Mouse (Mus musculus): ENCODE results near the gene Stx1b.

The Stx1b gene

DNA sequence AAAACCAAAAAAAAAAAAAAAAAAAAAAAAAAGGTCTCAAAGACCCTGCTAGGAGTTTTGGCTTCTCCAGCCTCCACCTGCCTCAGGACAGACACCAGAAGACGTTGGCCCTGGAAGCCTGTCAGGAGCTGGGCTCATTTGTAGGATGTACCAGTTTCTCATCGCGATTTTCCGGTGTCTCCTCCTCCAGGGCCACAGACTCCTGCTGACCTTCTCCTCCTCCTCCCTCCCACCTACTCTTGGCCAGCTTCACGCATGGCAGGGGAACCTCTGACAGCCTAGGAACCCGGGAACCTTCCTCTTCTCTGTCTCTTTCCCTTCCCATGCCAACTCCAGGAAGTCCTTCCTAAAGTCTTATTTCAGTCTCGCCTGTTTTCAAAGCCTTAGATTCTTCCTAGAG is 7.3 kb downstream of the Stx1b start:
- no peak for DNase-seq (ENCODE audit: low read depth, low spot score)

GRCm38 (mm10) chr7:127815954-127816821 is 8.2 kb downstream of the Stx1b start:
- peak; percentile 91 for DNase-seq (ENCODE audit: low read depth, low spot score)

- no peak for DNase-seq (ENCODE audit: low read depth, low spot score)
Measured at GRCm38 (mm10) chr7:127815116-127815665, 9.2 kb downstream of the Stx1b start.

DNA sequence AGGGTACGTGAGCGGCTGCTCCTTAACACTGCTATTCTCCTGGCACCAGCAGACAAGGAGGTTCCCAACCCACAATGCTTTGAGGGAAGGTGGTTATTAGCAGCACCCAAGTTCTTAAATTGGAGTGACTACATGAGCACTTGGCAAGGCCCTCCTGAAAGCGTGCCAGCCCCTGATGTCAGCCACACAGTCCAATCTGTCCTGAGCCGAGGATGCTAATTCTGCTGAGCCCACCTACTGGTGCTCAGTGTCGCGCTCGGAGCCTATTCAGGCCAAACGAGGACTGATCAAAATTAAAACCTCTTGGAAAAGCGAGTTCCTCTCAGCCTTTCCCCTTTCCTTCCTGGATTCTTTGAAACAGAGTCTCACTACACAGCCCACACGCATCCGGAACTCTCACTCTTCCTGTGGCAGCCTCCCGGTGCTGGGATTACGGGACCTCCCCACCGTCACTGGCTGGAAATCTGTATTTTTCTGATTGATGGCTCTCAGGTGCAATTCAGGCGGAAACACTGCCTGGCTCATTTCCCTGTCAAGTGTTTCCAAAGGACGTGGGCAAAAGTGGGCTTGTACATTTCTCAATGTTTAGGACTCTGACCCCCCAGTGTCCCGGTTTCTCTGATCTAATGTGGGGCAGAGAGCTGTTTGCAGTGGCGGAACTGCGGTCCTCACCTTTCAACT is 10.0 kb downstream of the Stx1b start:
- peak; percentile 85 for DNase-seq (ENCODE audit: low read depth, low spot score)

GRCm38 (mm10) chr7:127813821-127814220 is 10.5 kb downstream of the Stx1b start:
- DNase-seq (ENCODE audit: low read depth, low spot score), result no peak

DNA sequence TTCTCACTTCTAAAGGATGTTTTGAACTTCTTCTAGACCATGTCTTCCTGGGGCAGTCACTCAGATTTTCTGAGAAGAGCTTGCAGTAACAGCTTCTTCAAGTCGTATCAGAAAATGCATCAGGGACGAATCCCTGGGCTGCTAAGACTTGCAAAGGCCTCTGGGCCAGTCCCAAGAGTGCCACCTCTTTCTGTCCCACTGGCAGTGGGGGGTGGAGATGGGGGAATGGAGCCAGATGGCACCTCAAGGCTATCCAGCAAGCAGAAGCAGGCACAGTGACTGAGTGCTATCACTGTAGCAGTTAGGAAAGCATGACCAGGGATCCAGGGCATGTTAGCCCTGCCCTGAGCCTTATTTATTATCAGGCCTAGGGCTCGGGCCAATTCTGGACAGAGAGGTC is 12.1 kb downstream of the Stx1b start:
- DNase-seq (ENCODE audit: low read depth, low spot score), result no peak

- DNase-seq (ENCODE audit: low read depth, low spot score), result no peak
Measured at GRCm38 (mm10) chr7:127811240-127811639, 13.1 kb downstream of the Stx1b start.

GRCm38 (mm10) chr7:127810650-127811049 is 13.7 kb downstream of the Stx1b start:
- no peak for DNase-seq (ENCODE audit: low read depth, low spot score)

DNA sequence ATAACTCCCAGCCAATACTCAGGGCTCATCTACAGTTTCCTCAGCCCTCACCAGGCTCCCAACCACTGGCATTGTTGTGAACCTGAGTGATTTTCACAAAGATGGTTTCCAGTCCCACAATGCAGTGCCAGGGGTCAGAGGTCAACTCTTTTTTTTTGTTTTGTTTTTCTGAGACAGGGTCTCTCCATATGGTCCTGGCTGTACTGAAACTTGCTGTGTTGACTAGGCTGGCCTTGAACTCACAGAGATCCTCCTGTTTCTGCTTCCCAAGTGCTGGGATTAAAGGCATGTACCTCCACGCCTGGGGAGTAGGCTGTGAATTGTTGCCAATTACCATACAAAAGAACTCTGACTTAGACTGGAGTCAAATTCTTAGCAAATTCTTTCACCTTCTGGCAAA is 14.5 kb downstream of the Stx1b start:
- no peak for DNase-seq (ENCODE audit: low read depth, low spot score)

- no peak for DNase-seq (ENCODE audit: low read depth, low spot score)
Measured at GRCm38 (mm10) chr7:127808821-127809220, 15.5 kb downstream of the Stx1b start.

- no peak for DNase-seq (ENCODE audit: low read depth, low spot score)
Measured at GRCm38 (mm10) chr7:127802313-127802712, 22.0 kb downstream of the Stx1b start.

DNA sequence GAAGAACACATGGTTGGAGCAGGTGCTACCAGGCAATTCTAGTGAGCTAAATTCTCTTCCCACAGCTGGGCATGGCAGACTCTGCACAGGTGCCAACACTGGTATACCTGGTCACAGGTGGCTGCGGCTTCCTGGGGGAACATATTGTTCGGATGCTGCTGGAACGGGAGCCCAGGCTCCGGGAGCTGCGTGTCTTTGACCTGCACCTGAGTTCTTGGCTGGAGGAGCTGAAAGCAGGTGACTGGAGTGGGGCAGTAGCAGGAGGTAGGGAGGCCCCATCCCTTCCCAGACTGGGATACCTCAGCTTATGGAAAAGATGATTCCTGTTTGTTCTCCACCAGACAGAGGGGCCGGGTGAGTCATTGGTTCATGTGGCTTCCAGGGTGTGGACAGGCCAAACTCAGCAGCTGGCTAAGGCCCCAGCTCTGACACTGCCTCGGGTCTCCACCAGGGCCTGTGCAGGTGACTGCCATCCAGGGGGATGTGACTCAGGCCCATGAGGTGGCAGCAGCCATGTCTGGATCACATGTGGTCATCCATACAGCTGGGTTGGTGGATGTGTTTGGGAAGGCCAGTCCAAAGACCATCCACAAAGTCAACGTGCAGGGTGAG is 23.2 kb downstream of the Stx1b start:
- DNase-seq (ENCODE audit: low read depth, low spot score), result no peak

- peak; percentile 68 for DNase-seq (ENCODE audit: low read depth, low spot score)
Measured at GRCm38 (mm10) chr7:127800435-127801009, 23.8 kb downstream of the Stx1b start, which contains the start of gene Hsd3b7. TSS of gene Hsd3b7 (plus strand) at chr7:127800604.

DNA sequence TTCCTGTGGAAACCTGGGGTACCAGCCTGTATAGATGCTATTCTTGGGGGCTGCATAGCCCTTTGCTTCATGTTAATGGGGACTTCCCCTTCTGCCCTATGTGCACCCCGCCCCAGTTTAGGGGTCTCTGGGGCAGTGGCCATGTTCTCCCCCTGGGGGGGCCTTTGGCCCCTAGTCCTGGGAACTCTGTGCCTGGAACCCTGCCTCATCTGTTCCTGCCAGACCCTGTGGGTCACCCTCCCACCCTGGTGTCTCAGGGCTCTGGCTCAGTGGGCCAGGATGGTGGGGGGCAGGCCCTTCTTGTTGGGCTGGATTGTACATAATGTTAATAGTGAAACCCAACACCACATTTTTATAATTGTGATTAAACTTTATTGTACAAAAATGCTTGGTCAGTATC is 24.6 kb downstream of the Stx1b start:
- DNase-seq (ENCODE audit: low read depth, low spot score), result no peak

GRCm38 (mm10) chr7:127799211-127799610 is 25.1 kb downstream of the Stx1b start:
- DNase-seq (ENCODE audit: low read depth, low spot score), result no peak

- DNase-seq (ENCODE audit: low read depth, low spot score), result no peak
Measured at GRCm38 (mm10) chr7:127798591-127798990, 25.8 kb downstream of the Stx1b start.

DNA sequence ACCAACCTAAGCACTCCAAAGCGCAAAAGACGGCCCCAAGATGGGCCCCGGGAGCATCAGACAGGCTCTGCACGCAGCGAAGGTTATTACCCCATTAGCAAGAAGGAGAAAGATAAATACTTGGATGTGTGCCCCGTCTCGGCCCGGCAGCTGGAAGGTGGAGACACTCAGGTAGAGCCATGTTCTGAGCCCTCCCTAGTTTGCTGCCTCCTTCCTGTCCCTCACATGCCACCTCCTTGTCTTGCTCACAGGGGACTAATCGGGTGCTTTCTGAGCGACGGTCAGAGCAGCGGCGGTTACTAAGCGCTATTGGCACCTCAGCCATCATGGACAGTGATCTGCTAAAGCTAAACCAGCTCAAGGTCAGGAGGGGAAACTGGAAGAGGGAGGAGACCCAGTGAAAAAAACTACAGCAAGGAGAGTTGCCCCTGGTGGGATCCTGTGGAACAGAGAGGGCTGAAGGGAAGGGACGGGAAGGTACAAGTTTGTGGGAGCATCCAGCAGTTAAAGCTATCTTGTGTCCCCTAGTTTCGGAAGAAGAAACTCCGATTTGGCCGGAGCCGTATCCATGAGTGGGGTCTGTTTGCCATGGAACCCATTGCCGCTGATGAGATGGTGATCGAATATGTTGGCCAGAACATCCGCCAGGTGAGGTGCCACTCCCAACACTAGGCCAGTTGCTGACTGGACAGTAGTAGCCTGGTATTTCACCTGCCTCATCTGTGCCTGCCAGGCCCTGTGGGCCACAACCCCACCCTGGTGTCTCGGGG is 27.1 kb downstream of the Stx1b start:
- DNase-seq (ENCODE audit: low read depth, low spot score), result no peak

DNA sequence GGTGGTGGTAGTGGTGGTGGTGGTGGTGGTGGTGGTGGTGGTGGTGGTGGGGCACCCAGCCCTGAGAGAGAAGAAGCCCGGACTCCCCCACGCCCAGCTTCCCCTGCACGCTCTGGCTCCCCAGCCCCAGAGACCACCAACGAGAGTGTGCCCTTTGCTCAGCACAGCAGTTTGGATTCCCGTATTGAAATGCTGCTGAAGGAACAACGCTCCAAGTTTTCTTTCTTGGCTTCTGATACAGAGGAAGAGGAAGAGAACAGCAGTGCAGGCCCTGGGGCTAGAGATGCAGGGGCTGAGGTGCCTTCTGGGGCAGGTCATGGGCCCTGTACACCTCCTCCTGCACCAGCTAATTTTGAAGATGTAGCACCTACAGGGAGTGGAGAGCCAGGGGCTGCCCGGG is 39.0 kb downstream of the Stx1b start, which contains the start of gene Gm49388:
Gm49388 (plus strand) TSS at position 301 of the 400 bp plus-strand sequence.
- DNase-seq (ENCODE audit: low read depth, low spot score), result no peak

DNA sequence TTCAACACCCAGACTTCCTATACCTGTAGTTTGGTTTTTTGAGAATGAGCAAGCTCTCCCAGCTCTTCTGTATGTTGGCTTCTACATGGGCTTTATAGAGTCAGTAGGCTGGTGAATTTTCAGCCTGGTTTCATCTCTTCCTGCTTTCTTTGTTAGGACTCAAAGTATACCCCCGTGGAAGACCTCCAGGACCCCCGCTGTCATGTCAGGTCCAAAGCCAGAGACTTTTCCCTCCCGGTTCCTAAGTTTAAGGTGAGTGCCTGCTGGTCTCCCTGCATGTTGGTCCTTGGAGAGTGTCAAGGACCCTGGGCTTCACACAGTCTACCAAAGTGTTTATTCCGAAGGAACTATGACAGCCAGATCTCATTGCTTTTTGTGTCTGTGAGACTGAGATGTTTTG is 46.0 kb downstream of the Stx1b start:
- DNase-seq (ENCODE audit: low read depth, low spot score), result no peak

DNA sequence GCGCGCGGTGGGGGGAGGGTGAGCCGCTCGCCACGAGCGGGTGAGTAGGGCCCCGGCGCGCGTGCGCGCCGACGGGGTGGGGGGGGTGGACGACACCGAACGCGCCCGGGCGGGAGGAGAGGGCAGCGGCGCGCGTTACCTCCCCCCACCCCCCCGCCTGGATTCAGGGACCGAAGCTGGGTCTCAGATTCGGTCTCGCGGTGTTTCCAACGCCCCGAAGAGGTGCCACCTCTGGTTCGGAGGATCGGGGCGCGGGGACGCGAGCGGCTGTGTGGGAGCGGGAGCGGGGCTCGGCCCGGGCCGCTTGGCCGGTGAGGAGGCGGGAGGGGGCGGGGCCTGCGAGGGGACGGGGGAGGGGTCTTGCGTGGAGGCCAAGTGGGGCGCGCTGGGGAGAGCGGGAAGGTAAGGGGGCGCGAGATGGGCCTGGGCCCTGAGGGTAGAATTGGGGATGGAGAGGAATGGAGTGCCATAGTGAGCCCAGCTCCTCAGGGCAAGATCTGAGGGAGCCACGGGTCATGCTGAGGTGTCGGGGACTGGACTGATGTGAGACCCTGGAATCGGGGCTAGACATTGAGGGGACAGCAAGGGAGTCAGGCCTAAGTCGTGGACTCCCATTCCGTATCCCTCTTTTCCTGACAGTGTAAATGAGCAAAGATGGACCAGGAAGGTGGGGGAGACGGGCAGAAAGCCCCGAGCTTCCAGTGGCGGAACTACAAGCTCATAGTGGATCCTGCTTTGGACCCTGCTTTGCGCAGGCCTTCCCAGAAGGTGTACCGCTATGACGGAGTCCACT is 46.7 kb downstream of the Stx1b start:
- DNase-seq (ENCODE audit: low read depth, low spot score), result no peak

All from telencephalon, adult 2 months (tissue).